Mouse (Mus musculus) gonadal fat pad, adult 2 months (tissue): ENCODE results near the gene U2af1l4. TPM values are rescaled to one million over a fixed set of nuclear protein-coding genes. Genes with fewer than 3 reads are reported as not detected.

Experiments used
- DNase-seq: peaks from one replicate; pipeline ENCODE4 v3.0.0-alpha.2; 2012; ENCODE audit warnings: low read depth
- polyA plus RNA-seq: library from polyadenylated mRNA; depleted of rRNA; stranded (reverse); fragments of >200 nt; gene quantifications from 2 replicates; pipeline ENCODE4 v1.2.3, GENCODE M21; 2012; rRNA removed

The U2af1l4 gene
- polyA plus RNA-seq: 46.8 and 55.9 TPM in 2 replicates

- peak; percentile 80 for DNase-seq
Measured at GRCm38 (mm10) chr7:30563117-30563905, at the start of gene U2af1l4, which contains the start of the genes Gm49396 and Psenen. Gene U2af1l4 (plus strand): TSS chr7:30563301. Gene Gm49396 (plus strand): TSS chr7:30563344. Gene Psenen (minus strand): TSS chr7:30563627.

GRCm38 (mm10) chr7:30515003-30515760 is 47.9 kb upstream of the U2af1l4 start:
- DNase-seq: no peak

- DNase-seq: no peak
Measured at GRCm38 (mm10) chr7:30518325-30518724, 44.8 kb upstream of the U2af1l4 start.

GRCm38 (mm10) chr7:30520396-30520795 is 42.7 kb upstream of the U2af1l4 start:
- no peak for DNase-seq

- DNase-seq: no peak
Measured at GRCm38 (mm10) chr7:30520856-30521255, 42.2 kb upstream of the U2af1l4 start.

GRCm38 (mm10) chr7:30522871-30523270 is 40.2 kb upstream of the U2af1l4 start:
- no peak for DNase-seq

- DNase-seq: no peak
Measured at GRCm38 (mm10) chr7:30524487-30524886, 38.6 kb upstream of the U2af1l4 start.

GRCm38 (mm10) chr7:30525954-30526353 is 37.1 kb upstream of the U2af1l4 start:
- no peak for DNase-seq

GRCm38 (mm10) chr7:30526399-30526798 is 36.7 kb upstream of the U2af1l4 start:
- DNase-seq: no peak

- DNase-seq: no peak
Measured at GRCm38 (mm10) chr7:30526981-30527380, 36.1 kb upstream of the U2af1l4 start.

GRCm38 (mm10) chr7:30531291-30531815 is 31.7 kb upstream of the U2af1l4 start:
- DNase-seq: no peak

GRCm38 (mm10) chr7:30532931-30533330 is 30.2 kb upstream of the U2af1l4 start:
- no peak for DNase-seq

GRCm38 (mm10) chr7:30533941-30534632 is 29.0 kb upstream of the U2af1l4 start:
- DNase-seq: no peak

- DNase-seq: no peak
Measured at GRCm38 (mm10) chr7:30534633-30535577, 28.2 kb upstream of the U2af1l4 start, which contains the start of gene Arhgap33. Gene Arhgap33 (minus strand): TSS chr7:30535060.

GRCm38 (mm10) chr7:30540572-30540971 is 22.5 kb upstream of the U2af1l4 start:
- DNase-seq: no peak

GRCm38 (mm10) chr7:30544327-30544726 is 18.8 kb upstream of the U2af1l4 start:
- no peak for DNase-seq

- DNase-seq: no peak
Measured at GRCm38 (mm10) chr7:30549880-30550279, 13.2 kb upstream of the U2af1l4 start.

GRCm38 (mm10) chr7:30550603-30551002 is 12.5 kb upstream of the U2af1l4 start:
- no peak for DNase-seq

- peak; percentile 60 for DNase-seq
Measured at GRCm38 (mm10) chr7:30551445-30552101, 11.5 kb upstream of the U2af1l4 start.
